Mouse (Mus musculus) c-Kit-positive CD71-positive TER-119-positive erythroid progenitor cells, embryonic 14.5 days (primary cell): ENCODE data around the gene Rbm25.

Source experiments
- DNase-seq: peaks from one replicate; pipeline ENCODE4 v3.0.0-alpha.2; 2013; ENCODE audit warnings: low spot score

Rbm25 gene

GRCm38 (mm10) chr12:83732225-83732624, 101.2 kb downstream of the Rbm25 start:
- DNase-seq: no peak
